Mouse (Mus musculus): ENCODE measurements around the gene Rap1gap2. TPM values are rescaled to one million over a fixed set of nuclear protein-coding genes. Genes with fewer than 3 reads are reported as not detected.
A peak's percentile ranks its signal among the peaks of the same experiment; 100 is the strongest.
"Not testable (repeated sequence)": the region's sequence is repeated elsewhere in the genome, so short reads cannot be mapped to it uniquely, and the experiment has no call there.

Gene Rap1gap2
- total RNA-seq, 2 experiments from 2014 or later: 2.1 to 3.7 TPM

DNA sequence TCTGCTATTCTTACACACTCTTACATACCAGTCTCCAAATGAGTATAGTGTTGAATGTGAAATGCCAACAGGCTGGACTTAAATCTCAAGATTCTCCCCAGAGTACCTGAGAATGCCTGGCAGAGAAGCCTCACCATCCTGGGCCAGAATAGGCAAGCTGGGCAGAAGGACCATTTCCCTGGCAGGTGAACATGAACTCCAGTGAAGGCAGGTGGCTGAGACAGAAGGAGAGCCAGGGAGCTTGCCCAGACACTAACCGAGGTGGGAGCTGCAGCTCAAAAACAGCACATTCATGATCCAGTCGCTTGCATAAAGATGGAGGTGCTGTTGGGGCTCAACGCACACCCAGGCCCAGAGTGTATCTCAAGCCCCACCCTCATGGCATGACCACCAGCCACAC is 28.3 kb downstream of the Rap1gap2 start:
- no peak for ATAC-seq (replicated peaks; ENCODE audit: low FRiP score, poor library complexity, severe bottlenecking)

DNA sequence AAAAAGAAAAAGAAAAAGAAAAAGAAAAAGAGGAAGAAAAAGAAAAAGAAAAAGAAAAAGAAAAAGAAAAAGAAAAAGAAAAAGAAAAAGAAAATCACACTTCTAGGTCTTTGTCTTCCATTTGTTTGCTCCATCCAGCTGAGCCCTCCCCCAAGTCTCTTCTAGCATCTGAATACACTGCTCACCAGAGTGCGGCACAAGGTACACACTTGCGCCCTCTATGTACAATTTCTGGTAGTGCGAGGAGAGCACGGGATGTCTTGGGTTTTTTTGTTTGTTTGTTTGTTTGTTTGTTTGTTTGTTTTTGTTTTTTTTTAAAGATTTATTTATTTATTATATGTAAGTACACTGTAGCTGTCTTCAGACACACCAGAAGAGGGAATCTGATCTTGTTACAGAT is 29.4 kb downstream of the Rap1gap2 start:
- ATAC-seq (replicated peaks; ENCODE audit: low FRiP score, poor library complexity, severe bottlenecking): not testable (repeated sequence)

DNA sequence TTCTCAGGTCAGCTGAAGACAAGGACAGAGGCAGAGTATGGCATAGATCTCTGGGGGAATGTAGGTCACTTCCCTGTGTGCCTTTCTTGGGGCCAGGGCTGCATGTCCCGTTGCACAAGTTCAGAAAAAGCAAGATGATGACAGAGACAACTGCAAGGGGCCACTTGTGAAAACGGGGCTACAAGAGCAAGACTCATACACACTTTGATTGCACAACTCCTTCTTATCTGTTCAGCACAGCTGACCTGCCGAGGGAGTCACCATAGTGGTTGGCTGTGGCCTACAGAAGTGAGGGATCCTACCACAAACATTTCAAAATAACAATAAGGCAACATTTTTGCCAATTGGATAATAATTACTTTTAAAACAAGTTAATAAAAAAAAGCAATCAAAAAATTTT is 33.6 kb downstream of the Rap1gap2 start:
- peak; percentile 80 for ATAC-seq (replicated peaks; ENCODE audit: low FRiP score, poor library complexity, severe bottlenecking)

DNA sequence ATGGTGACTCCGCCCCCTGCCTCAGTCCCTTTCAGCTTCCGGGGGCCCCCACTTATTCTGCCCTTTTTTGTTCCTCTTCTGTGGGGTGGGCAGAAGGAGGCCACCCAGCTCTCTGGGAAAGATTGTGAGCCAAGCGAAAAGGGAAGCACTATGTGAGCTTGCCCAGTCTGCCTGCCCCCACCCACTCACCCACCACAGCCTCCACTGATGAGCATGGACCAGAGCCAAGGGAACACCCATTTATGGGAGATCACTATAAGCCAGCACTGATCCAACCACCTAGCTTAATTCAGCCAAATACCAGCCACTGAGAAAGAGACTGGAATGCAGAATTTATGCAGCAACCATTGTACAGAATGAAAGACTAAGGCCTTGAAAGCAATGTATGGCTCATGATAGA is 34.8 kb downstream of the Rap1gap2 start:
- peak; percentile 60 for ATAC-seq (replicated peaks; ENCODE audit: low FRiP score, poor library complexity, severe bottlenecking)

DNA sequence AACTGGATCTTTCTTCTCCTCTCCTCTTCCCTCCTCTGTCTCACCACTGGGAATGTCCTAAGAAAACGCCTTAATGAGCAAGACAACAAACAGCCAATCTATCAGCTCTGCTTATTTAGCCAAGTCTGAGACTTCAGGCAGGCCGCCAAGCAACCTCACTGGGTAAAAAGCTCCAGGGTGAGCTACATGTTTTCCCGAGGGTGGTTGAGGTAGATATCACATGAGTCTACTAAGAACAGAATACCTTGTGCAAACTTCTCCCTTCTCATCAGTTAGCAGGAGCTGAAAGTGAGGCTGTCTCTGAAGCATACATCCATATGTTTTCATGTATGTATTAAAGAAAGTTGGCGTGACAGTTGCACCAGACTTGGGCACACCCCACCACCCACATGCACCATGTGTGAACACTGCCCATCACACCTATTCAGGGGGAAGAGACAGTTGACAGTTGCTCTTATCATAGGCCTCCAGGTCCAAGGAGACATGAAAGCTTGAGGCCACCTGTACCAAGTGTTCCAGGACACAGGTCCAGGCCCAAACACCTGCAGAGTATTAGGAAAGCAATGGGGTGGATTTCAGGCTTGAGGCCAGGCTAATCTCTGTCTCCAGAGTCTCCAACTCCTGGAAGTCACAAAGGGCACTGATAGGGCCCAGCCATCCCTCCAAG is 35.8 kb downstream of the Rap1gap2 start:
- ATAC-seq (replicated peaks; ENCODE audit: low FRiP score, poor library complexity, severe bottlenecking): peak; percentile 32; the same call in 1 of the 2 replicates

DNA sequence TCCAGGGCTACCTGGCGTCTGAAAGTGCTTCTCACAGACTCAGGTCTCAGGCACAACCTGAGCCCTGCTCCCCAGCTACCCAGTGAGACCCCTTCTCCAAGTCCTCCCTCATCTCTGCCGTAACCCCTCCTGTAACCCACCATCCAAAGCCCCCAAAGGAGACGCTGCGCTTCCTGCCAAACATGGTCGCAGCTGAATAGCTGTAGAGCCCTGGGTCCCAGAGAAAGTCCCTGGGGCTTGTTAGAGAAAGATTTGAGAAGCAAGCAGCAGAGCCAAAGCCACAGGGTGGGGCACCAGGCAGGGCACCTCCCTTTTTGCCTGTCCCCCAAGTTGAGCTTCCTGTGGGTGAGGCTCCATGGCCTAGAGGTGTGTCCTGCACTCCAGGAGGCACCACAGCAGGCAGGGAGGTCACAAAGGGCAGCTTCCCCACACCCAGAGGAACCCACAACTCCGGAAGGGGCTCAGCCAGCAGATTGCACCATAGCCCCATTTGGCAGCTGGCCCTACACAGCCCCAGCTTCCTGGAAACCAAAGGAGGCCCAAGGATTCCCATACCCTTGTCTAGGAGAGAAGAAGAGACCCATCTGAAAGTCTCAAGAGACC is 38.2 kb downstream of the Rap1gap2 start:
- ATAC-seq (replicated peaks; ENCODE audit: low FRiP score, poor library complexity, severe bottlenecking): peak; percentile 76

DNA sequence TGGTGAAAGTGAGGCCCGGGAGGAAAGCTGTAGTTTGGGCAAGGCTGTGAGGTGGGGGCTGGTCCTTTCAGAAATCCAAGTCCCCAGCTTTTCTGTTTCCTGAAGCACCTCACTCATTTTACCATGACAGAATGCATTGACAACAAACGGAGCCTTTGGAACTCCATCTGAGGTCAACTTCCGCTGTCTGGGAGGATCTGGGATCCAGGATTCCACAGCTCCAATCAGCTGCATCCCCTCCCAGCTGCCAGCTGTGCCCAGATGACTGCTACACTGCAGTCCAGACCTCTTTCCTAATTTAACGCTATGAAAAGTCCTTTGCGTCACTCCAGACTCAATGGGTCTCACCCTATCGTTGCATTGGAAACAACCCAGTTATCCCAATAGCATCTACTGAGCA is 41.0 kb downstream of the Rap1gap2 start:
- ATAC-seq (replicated peaks; ENCODE audit: low FRiP score, poor library complexity, severe bottlenecking): no peak

DNA sequence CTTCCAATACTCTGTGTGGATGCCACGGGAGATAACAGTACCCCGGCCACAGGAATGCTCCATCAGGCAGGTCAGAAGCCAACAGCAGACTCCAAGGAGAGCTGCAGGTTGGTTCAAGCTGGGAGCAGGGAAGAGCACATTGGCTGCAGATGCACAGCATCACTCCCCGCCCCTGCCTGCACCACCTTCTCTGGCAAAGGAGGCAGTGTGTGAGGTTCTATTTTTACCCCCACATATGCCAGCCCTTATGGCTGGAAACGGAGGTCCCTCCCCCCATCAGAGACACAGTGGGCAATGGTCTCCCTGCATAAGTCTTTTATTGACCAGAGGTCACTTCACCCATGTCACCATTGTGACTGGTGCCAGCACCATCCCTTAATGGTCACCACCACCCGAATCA is 42.3 kb downstream of the Rap1gap2 start:
- ATAC-seq (replicated peaks; ENCODE audit: low FRiP score, poor library complexity, severe bottlenecking): no peak

DNA sequence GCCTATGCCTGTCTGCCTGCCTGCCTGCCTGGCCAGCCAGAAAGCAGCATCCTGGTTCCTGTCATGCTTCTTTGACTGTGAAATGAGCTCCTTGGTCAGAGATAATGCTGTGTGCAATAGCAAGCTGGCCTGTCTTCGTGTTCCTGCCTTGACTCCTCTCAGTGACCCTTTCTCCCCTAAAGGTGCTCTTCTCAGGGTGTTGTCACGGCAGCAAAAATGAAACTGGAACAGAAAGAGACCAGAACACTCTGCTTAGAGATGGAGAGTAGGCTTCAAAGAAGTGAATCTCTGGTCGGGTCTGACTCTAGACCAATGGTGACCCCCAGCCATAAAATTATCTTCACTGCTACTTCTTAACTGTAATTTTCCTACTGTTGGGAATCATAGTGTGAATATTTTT is 42.7 kb downstream of the Rap1gap2 start:
- ATAC-seq (replicated peaks; ENCODE audit: low FRiP score, poor library complexity, severe bottlenecking): no peak

DNA sequence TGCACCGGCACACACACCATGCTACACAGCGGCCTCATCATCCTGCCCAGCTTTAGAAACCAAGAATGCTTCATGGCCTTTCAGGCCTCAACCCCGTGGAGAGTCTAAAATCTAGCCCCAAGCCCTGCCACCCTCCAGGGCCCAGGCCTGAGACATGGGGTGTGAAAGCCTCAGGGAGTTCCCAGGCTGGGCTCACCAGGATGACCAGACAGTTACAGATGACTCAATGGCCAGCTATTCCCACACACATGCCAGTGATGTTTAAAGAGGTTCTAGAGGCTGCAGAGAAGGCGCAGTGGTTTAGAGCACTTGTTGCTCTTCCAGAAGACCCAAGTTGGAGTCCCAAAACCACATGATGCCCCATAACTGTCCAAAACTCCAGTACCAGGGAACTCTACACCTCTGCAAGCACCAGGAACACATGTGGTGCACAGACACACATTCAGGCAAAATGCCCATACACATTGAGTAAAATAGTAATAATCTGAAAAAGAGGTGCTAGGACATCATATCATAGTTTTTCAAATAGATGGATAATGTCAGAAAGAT is 44.3 kb downstream of the Rap1gap2 start:
- ATAC-seq (replicated peaks; ENCODE audit: low FRiP score, poor library complexity, severe bottlenecking): no peak

DNA sequence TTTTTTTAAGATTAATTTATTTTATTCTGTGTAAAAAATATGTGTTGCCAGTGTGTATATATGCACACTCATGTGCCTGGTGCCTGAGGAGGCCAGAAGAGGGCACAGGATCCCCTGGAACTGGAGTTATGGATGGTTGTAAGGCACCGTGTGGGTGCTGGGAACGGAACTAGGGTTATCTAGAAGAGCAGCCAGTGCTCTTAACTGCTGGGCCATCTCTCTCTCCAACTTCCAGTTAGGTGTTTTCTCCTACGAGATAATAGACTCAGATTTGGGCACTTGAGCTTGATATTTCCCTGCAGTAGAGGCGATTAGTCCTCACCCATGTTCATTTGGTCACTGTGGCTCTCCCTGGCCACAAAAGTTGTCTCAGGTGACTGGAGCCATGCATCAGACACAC is 49.3 kb downstream of the Rap1gap2 start:
- no peak for ATAC-seq (replicated peaks; ENCODE audit: low FRiP score, poor library complexity, severe bottlenecking)

DNA sequence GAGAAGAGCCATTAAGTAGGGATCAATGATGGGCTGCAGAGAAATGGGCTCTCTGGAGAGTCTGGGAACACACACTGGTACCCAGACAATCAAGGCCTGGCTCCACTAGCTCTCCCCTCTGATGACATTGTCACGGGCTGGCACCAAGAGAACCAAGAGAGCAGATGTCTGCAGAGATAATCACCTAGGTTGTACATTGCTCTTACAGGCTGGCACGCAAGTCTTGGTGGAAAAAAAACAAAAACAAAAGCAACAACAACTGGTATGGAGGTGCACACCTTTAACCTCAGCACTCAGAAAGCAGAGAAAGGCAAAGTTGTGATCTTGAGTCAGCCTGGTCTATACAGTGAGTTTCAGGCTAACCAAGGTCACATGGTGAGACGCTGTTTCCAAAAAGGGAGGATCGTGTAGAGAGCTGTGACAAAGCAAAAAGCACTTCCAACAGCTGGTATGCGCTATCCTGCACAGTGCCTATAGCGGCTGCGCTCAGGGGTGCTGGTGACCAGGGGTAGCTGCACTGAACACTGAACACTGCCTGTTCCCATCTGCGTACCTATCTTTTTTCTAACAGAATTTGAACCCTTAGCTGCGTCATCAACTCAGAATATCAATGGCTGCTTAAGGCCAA is 50.0 kb downstream of the Rap1gap2 start:
- peak; percentile 86 for ATAC-seq (replicated peaks; ENCODE audit: low FRiP score, poor library complexity, severe bottlenecking)

DNA sequence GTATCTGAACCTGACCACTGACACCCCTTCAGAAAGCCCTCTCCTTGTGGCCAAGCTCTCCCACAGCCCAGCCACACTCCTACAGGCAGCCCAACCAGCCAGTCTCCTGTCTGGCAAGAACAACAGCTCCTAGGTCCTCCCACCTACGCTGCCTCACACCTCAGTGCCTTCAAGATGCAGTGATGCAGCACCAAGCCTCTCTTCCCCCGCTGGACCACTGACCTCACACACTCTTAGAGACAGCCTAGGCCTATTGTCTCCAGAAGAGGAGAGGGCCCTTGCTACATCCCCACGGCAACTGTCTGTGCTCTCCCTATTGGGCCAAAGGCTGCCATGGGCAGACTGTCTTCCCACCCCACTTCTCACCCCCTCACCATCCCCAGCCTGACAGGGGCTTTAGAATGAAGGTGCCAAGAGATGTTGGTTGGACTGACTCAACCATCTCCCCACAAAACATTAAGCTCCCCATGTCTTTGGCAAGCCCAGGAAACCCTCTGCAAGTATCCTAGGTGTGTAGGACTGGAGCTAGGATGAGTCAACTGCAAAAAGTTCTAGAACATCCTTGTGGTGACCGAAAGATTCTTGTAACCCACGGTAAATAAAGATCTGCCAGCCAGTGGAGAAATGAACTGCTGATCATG is 50.8 kb downstream of the Rap1gap2 start:
- ATAC-seq (replicated peaks; ENCODE audit: low FRiP score, poor library complexity, severe bottlenecking): no peak

DNA sequence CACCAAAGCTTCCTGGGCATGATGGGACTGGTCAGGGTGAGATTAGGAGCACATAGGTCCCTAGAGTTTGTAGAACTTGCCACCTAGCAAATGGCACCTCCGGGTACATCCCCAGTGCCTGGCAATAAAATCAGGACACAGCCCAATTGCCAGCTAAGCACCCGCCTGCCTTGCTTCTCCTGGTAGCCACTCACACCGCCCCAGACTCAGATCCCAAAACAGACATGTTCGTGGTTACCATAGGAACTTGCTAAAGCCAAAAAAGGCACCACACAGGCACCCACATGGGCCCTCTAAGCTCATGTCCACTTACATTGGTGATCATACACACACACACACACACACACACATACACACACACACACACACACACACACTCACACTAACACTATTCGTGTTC is 51.8 kb downstream of the Rap1gap2 start:
- ATAC-seq (replicated peaks; ENCODE audit: low FRiP score, poor library complexity, severe bottlenecking): no peak

DNA sequence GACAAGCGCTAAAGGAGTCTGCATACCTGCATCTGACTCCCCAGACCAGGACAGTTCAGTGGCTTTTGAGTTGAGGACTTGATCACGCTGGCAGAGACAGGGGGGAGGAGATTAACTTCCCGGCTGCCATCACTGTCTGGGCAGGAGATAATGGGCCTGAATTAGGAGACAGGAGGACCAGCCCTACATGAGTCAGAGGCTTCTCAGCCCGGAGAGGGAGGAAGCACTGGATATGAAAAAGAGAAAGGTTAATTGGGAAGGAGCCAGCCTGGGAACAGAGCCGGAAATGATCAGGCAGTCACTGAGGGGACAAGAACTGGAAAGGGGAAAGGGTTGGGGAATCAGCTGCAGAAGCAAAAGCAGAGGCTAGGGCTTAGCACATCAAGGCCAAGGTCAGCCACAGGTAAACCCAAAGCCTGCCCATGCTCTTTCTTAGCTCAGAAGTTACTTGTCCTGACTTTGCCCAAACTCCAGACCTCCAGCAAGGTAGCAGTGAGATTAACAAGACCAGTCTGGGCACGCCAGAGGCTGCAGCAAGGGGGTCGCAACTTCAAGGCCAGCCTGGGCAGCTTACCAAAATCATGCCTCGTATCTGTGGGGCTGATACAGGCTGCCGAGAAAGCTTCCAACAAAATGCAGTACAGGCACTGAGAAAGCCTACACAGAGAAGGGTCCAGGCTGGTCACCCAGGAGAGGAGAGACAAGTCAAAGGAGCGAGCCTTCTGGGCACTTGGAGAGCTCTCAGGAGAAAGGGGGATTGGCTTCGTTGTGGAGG is 53.1 kb downstream of the Rap1gap2 start:
- ATAC-seq (replicated peaks; ENCODE audit: low FRiP score, poor library complexity, severe bottlenecking): no peak

DNA sequence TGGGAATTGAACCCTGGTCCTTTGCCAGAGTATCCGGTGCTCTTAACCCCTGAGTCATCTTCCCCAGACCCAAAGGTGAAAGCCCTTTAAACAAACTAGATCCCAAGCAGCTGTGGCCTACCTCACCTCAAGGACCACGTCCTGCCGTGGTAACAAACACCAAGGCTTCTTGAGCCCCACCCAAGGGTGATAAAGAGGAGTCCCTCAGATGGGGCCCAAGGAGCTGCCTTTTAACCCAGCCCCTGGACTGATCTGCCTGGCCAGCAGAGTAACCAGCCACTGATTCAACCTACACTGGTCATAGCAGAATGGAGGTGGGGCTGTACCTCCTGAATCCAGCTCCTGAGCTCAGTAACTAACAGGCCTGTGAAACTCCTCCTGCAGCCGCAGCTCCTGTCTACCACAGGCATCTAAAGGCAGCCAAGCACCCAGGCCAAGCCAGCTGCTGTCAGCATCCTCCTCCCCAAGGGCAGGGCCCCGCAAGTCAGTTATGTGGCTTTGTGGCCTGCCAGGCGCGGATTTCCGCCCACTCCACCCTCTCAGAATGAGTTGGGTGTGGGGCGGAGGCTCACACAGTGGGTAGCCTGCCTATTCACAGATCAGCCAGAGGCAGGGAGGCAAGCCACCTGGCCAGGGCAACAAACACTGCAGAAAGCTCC is 54.9 kb downstream of the Rap1gap2 start:
- 0 out of 2 replicates have a peak, but pooled peaks have one; percentile 24 for ATAC-seq (replicated peaks; ENCODE audit: low FRiP score, poor library complexity, severe bottlenecking)

DNA sequence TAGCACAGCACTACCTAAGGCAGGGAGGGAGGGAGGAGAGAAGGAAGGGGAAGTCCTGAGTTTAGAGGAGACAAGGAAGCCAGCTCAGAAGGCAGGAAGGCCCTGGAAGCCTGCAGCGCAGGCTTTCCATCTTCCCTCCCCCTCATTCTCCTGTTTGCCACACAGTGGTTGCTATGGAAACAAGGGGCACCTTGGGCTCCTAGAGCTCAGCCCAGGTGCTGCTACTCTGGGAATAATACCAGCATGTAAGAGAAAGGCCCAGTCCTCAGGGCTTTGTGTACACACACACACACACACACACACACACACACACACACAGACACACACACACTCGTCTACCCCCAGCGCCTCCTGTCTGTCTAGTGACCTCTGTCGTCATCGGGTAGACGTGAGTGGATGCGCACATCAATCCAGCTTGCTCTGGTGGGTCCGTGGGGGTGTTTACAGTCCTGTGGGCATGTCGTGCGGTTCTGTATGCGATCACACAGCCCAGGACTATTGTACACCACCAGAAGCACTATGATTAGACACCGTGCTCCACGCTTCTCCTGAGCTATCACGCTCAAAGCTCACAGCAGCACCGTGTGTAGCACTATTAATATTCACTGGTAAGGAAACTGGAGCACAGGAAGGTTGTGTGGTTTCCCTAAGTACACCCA is 55.9 kb downstream of the Rap1gap2 start:
- ATAC-seq (replicated peaks; ENCODE audit: low FRiP score, poor library complexity, severe bottlenecking): no peak

DNA sequence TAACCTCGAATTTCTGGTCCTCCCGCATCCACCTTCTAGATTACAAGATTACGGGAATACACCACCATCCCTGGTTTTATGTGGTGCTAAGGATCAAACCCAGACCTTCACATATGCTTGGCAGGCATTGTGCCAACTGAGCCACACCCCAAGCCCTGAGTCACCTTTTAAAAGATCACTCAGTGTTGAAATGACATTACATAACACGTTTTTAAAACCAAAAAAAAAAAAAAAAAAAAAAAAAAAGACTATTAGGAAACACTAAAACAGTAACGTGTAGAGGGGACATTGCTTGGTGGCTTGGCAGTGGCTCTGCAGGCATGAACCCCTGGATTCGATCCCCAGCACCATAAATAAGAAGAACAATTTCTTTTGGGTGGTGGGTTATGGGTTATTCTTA is 59.1 kb downstream of the Rap1gap2 start:
- ATAC-seq (replicated peaks; ENCODE audit: low FRiP score, poor library complexity, severe bottlenecking): no peak

DNA sequence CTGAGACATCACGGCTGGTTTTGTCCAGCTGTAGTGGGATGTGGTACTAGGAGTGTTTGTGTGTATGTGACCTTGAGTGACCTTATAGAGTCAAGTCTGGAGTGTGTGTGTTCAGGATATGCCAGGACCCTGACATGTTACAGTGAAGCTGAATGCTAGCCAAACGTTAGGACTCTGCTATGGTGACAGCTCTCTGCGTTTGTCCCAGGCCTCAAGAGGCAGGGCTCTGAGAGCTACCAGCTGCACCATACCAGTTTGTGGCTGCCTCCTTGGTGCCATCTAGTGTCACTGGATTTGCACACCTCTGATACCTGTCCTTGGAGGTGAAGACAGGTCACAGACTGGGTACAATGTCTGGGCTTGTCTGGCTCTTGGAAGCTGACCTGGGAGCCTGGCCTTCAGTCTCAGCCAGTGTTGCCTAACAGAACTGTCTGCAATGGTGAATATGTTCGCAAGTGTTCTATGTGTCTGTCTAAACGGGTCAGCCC is 60.1 kb downstream of the Rap1gap2 start:
- ATAC-seq (replicated peaks; ENCODE audit: low FRiP score, poor library complexity, severe bottlenecking): no peak
